Mouse (Mus musculus) megakaryocyte, embryonic 14.5 days (primary cell): ENCODE measurements around the gene Esr2.

Experiments used
- FLI1 ChIP-seq: IDR thresholded peaks from 2 replicates; pipeline ENCODE4 v1.6.1; 2012; ENCODE audit warnings: low read length, inconsistent platforms, mixed read lengths
- GATA1 ChIP-seq: IDR thresholded peaks from 3 replicates; pipeline ENCODE4 v1.6.1; 2012; ENCODE audit warnings: mixed read lengths, low read length, inconsistent platforms, borderline replicate concordance

- TF ChIP-seq GATA1: no peak
- no peak for TF ChIP-seq FLI1
Measured at GRCm38 (mm10) chr12:76200326-76200725, 23.3 kb upstream of the Esr2 start.
